Mouse (Mus musculus): ENCODE measurements at regions not wholly inside any gene's neighbourhood (a gene's known extent, or its start where the extent isn't known, plus 50 kb on each side); places are given as distances from the start of the nearest gene placed in this dataset.

DNA sequence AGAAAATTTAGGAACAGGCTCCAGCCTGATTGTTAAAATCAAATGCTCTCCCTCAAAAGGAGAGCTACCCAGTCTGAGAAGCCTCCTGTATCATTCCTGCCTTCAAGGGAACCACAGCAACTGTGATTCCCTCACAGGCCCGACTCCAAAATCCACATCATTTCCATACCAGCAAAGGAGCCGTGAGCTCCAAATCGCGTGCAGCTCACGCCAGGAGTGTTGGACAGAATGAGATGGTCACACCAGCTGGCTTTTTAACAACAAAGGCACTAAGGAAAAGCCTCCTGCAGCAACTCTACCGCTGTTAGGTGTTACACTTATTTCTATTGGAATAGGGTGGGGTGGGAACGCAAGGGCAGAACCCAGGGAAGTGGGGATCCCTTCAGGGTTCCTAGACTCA, 277.6 kb downstream of the Psat1 start:
- TF ChIP-seq CTCF (conservative IDR thresholded peaks at IDR 0.05; ENCODE audit: low read length) (no peak), NANOG (IDR thresholded peaks at IDR 0.05; ENCODE audit: borderline replicate concordance, low read length) (no peak)
